Mouse (Mus musculus) megakaryocyte progenitor cell, adult 5-6 weeks (primary cell): ENCODE data around the gene Kat6b. TPM values are rescaled to one million over a fixed set of nuclear protein-coding genes. Genes with fewer than 3 reads are reported as not detected.

Experiments used
- ATAC-seq: replicated peaks from 2 replicates; pipeline ENCODE4 v1.8.0; 2016; ENCODE audit warnings: mild to moderate bottlenecking, moderate TSS enrichment, inconsistent platforms; ENCODE audit not compliant: poor library complexity
- total RNA-seq, 2 experiments: library from RNA; stranded (forward) in 1 of 2; stranded (reverse) in 1 of 2; fragments of 157-497, 149-512 nt in 1 of 2; fragments of 200-1000 nt in 1 of 2; gene quantifications; 2 replicates each; pipeline versions ENCODE4 v1.2.3 to v1.2.4; 2015 to 2017

Gene Kat6b
- total RNA-seq, 2 experiments from 2014 or later, result 5.1 to 16.0 TPM

GRCm38 (mm10) chr14:21522312-21522978, 41.2 kb downstream of the Kat6b start:
- ATAC-seq, result no peak

- peak; percentile 44; the same call in 1 of the 2 replicates for ATAC-seq
These were observed 42.0 kb downstream of the Kat6b start for GRCm38 (mm10) chr14:21523234-21523633.

- ATAC-seq, result no peak
These were observed 42.7 kb downstream of the Kat6b start for GRCm38 (mm10) chr14:21523851-21524441.

- ATAC-seq, result no peak
These were observed 44.4 kb downstream of the Kat6b start for GRCm38 (mm10) chr14:21525674-21526073.

GRCm38 (mm10) chr14:21533566-21533965, 52.3 kb downstream of the Kat6b start:
- no peak for ATAC-seq

GRCm38 (mm10) chr14:21534066-21534465, 52.8 kb downstream of the Kat6b start:
- ATAC-seq, result no peak

GRCm38 (mm10) chr14:21534542-21535272, 53.5 kb downstream of the Kat6b start:
- ATAC-seq, result no peak

GRCm38 (mm10) chr14:21536485-21537181, 55.4 kb downstream of the Kat6b start:
- no peak for ATAC-seq

GRCm38 (mm10) chr14:21537838-21538237, 56.6 kb downstream of the Kat6b start:
- ATAC-seq, result no peak

- ATAC-seq, result no peak
These were observed 58.5 kb downstream of the Kat6b start for GRCm38 (mm10) chr14:21539731-21540130.

- no peak for ATAC-seq
These were observed 59.1 kb downstream of the Kat6b start for GRCm38 (mm10) chr14:21540361-21540760.

GRCm38 (mm10) chr14:21545529-21545928, 64.3 kb downstream of the Kat6b start:
- no peak for ATAC-seq

GRCm38 (mm10) chr14:21546351-21546750, 65.1 kb downstream of the Kat6b start:
- no peak for ATAC-seq

- no peak for ATAC-seq
These were observed 66.1 kb downstream of the Kat6b start for GRCm38 (mm10) chr14:21547297-21547696.

- no peak for ATAC-seq
These were observed 66.7 kb downstream of the Kat6b start for GRCm38 (mm10) chr14:21547965-21548364.

GRCm38 (mm10) chr14:21548952-21549607, 67.8 kb downstream of the Kat6b start:
- ATAC-seq, result peak; percentile 42

GRCm38 (mm10) chr14:21549608-21550115, 68.4 kb downstream of the Kat6b start:
- ATAC-seq, result 0 out of 2 replicates have a peak, but pooled peaks have one; percentile 20

- no peak for ATAC-seq
These were observed 69.3 kb downstream of the Kat6b start for GRCm38 (mm10) chr14:21550576-21550975.

- ATAC-seq, result no peak
These were observed 70.4 kb downstream of the Kat6b start for GRCm38 (mm10) chr14:21551655-21552054.

GRCm38 (mm10) chr14:21552958-21553357, 71.7 kb downstream of the Kat6b start:
- no peak for ATAC-seq

GRCm38 (mm10) chr14:21554046-21554445, 72.8 kb downstream of the Kat6b start:
- ATAC-seq, result no peak
